Comparison of ENCODE assay signal across 9 mouse cellular contexts in genomic region chr3:17319213-17319612, GRCm38 (mm10).
DNase-seq lines count a peak whose midpoint lies in the region; ATAC-seq and TF ChIP-seq lines count a peak whose summit lies in the region.
"Had no signal": no experiment of that assay in that cellular context is flagged by ENCODE, and none has a peak within 500 bp of the region (broad histone marks: within the 10 kb centered on the region; RNA-seq: fewer than 3 reads in every experiment).

No protein-coding gene starts in this region.

- H3K27me3 ChIP-seq in heart, embryonic 13.5 days (replicated peaks), result no peaks in the 10 kb centered on the region
- H3K27me3 ChIP-seq in limb, embryonic 14.5 days (ENCODE audit: control insufficient read depth, insufficient read depth, low read length), result no peaks in the 10 kb centered on the region

- ATAC-seq in frontal cortex, adult (ENCODE audit: low TSS enrichment), result peak; percentile 79
- ATAC-seq in heart, embryonic 13.5 days (ENCODE audit: extremely low read depth, insufficient number of reproducible peaks, low FRiP score, low TSS enrichment), result peak; percentile 46; the same call in 1 of the 2 replicates
- no peak for ATAC-seq in limb, embryonic 14.5 days (ENCODE audit: low FRiP score, low read depth)
- ATAC-seq in activated CD4-positive, CD25-positive, alpha-beta regulatory T cell, adult 4 months, result no peak

- no peak for TF ChIP-seq POLR2A in limb, embryonic 14.5 days (IDR thresholded peaks at IDR 0.05; ENCODE audit: borderline replicate concordance, extremely low read depth, insufficient read depth, insufficient read length)

- no peak overlapping the region for H3K27ac ChIP-seq in heart, embryonic 13.5 days (replicated peaks)
- no peak overlapping the region for H3K27ac ChIP-seq in limb, embryonic 14.5 days (replicated peaks; ENCODE audit: low read depth, low read length)

- H3K9me3 ChIP-seq in heart, embryonic 13.5 days, result no peaks in the 10 kb centered on the region
- no peaks in the 10 kb centered on the region for H3K9me3 ChIP-seq in limb, embryonic 14.5 days (ENCODE audit: control insufficient read depth, low read length)

- H3K4me3 ChIP-seq in heart, embryonic 13.5 days, result no peak overlapping the region
- H3K4me3 ChIP-seq in limb, embryonic 14.5 days (replicated peaks; ENCODE audit: low read length), result no peak overlapping the region
- H3K4me3 ChIP-seq: erythroblast, embryonic 14.5 days had no signal

- WGBS in heart, embryonic 13.5 days, result 2% methylated on average over 9 of the region's 9 CpGs
- 6% methylated on average over 9 of the region's 9 CpGs for WGBS in limb, embryonic 14.5 days

- DNase-seq in frontal cortex, postnatal 14 days (ENCODE audit: low spot score in 2 of 2), result no peak
- peak; percentile 77 for DNase-seq in ZHBTc4 (ENCODE audit: low read depth, low spot score)
- peak; percentile 15 for DNase-seq in limb, embryonic 14.5 days (ENCODE audit: low spot score)
- no peak for DNase-seq in spleen, postnatal 10 days (ENCODE audit: low spot score in 2 of 2)
- DNase-seq in thymus, postnatal 0 days (ENCODE audit: low spot score), result no peak

- peaks cover 7% of the 10 kb centered on the region; the same call in 1 of the 2 replicates for H3K4me1 ChIP-seq in heart, embryonic 13.5 days
- H3K4me1 ChIP-seq in limb, embryonic 14.5 days (ENCODE audit: control insufficient read depth, insufficient read depth, low read length), result no peaks in the 10 kb centered on the region

- peak overlapping the region; percentile 51 for H3K4me2 ChIP-seq in heart, embryonic 13.5 days
- H3K4me2 ChIP-seq in limb, embryonic 14.5 days (replicated peaks; ENCODE audit: low read depth, low read length, severe bottlenecking), result no peak overlapping the region

- no peak overlapping the region for H3K9ac ChIP-seq in heart, embryonic 13.5 days
- H3K9ac ChIP-seq in limb, embryonic 14.5 days (ENCODE audit: low read depth, low read length, severe bottlenecking), result no peak overlapping the region

- no peaks in the 10 kb centered on the region for H3K36me3 ChIP-seq in heart, embryonic 13.5 days
- H3K36me3 ChIP-seq in limb, embryonic 14.5 days (ENCODE audit: control insufficient read depth, insufficient read depth, low read length), result no peaks in the 10 kb centered on the region

Comparison
In these comparisons a context has a peak if more than half of its experiments do, and no peak if none do; other contexts are left out.
1. ATAC-seq: peak in frontal cortex, adult (single experiment) and heart, embryonic 13.5 days (single experiment); none in limb, embryonic 14.5 days (single experiment) and activated CD4-positive, CD25-positive, alpha-beta regulatory T cell, adult 4 months (single experiment).
2. DNase-seq: peak in ZHBTc4 (single experiment) and limb, embryonic 14.5 days (single experiment); none in frontal cortex, postnatal 14 days (0 of 2), spleen, postnatal 10 days (0 of 2) and thymus, postnatal 0 days (single experiment).